Mouse (Mus musculus) cerebellum, postnatal 36 days (tissue): ENCODE measurements around the gene Smc4.

ENCODE experiments used
- DNase-seq, 2 experiments: peaks; one replicate each; pipeline ENCODE4 v3.0.0; 2021 to 2022; ENCODE audit warnings: mixed read lengths in 2 of 2

The Smc4 gene

DNA sequence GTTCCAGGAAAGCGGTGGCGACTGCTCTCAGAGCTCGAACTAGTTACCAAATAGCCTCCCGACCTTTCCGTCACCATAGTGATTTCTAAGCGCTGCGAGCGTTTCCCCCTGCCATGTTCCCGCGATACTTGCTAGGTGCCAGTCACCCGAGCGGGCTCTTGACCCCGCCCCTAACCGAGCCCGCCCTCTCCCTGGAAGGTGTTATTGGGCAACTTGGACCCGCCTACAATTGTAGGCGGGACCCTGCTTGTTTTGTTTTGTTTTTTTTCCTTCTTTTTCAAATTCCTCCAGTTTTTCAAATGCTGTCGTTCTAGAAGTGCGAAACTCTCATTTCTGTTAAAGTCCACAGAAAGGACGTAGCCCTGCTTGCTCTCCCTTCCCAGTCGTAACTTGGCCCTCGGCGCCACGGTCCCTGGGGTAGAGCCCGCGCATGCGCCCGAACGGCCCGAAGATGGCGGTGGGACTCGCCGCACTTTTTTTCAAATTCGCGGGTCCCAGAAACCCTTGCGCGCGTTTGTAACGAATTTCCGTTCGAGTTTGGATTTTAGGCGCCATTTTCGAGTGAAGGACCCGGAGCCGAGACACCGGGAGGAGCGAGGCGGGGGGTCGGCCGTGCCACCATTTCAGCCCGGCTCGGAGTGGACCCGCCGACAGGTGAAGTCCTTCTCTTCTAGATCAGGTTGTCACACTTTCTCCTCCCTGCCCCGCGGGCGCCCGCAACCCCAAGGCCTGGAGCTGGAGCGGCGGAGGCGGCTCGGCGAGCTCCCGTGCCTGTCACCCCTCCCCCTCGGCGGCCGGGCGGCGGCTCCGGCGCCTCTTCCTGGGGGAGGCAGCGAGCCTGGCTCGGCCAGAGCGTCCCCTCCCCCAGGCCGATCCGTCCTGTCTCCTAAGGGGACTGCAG lies at the start of gene Smc4, which contains the start of gene Ift80:
Smc4 (plus strand) TSS at position 302 of the 901 bp plus-strand sequence.
Ift80 (minus strand) TSS at position 134 of the 901 bp plus-strand sequence.
- DNase-seq, result peak; percentile 93 to 96

DNA sequence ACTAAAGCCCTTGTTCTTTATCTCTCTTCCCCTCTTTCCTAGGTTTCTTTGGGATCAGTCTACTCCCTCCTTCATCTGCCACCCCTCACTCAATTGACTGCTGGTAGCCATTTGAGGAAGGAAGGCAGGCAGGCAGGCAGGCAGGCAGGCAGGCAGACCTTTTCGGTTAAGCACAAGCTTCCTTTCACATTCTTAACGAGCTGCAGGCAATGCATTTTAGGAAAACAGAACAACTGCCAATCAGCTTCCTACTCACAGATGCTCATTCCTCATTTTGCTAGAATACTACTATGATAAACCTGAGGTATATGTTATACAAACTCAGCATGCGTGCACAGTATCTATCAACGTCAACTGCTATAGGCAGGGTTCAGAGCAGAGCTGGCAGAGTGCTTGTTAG lies 48.1 kb upstream of the Smc4 start:
- DNase-seq, result no peak

DNA sequence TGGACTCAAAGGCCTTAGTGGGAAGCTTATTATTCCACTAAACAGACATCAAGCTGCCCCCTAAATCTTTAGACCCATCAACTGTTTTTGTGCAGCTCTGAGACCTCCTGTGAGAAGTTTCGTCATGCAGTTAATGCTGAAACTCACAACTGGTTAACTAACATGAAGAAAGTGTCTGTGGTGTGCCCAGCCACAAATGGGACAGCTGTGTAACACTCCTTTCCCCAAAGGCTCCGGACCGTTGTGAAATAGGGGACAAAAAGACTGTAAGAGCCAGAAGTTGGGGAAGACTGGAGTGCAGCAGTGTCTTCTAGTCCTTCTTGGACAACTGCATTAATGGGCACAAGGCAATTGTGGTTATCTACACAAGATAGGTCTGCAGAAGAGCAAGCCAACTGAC lies 47.1 kb upstream of the Smc4 start:
- DNase-seq, result no peak

DNA sequence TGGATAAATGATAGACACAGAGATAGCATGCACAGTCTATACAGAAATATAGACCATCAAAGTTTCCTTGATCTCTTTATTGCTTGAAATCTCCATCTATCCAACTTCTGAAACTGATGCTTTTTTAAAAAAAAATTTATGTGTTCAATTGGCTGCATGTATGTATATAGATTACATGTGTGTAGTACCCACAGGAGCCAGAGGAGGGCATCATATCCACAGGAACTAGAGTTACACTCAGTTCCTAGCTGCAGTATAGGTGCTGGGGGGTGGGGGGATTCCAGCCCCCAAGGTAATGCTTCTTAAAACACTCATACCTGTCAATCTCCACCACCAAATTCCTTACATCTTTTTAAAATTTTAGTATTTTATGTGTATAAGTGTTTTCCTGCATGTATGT lies 39.9 kb upstream of the Smc4 start:
- no peak for DNase-seq

DNA sequence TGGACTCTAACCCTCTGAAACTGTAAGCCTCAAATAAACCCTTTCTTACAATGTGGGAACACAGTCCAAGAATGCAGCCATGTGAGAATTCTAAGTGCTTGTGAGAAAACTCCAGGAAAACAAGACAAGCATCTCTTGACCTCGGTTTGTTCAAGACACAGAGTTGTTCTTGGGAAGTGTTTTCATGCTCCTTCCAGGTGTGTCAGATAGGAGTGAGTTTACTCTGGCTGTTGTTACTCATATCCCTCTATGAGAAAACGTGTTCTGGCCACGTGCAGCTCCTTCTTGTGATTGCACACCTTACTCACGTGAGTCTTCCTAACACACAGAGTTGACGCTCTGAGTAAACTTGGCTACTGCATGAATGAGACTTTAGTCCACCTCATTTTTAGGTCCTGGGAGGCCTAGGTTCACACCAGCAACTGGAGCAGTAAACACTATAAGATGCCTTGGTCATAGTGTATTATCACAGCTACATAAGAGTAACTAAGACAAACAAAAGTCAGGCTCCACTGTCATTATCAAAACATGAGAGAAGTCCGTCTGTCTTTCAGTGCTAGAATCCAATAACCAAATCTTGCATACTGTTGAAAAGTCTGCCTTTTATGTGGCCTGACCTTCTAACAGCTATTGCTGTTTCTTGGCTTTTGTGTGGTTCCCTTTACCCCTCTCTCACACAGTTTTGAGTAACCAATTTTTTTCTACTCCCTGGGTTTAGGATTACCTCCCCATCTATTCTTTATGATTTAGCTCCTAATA lies 37.8 kb upstream of the Smc4 start:
- no peak for DNase-seq

DNA sequence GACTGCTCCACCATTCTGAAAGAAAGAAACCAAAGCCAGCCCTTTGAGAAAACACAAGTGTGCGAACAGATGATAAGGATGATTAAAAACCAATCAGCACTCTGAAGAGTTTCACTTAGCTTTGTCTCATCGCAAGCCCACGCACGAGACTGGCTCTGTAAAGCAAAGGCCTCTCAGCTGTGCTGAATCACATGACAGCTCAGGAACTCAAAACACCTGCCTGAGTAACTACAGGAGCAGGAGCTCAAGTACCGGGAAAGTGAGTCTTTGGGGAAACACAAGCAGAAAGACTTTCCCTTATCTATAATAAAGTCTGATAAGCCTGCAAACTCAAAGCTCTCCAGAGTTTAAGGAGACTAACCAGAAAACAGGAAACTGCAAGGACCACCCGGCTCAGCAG lies 37.1 kb upstream of the Smc4 start:
- DNase-seq, result no peak

DNA sequence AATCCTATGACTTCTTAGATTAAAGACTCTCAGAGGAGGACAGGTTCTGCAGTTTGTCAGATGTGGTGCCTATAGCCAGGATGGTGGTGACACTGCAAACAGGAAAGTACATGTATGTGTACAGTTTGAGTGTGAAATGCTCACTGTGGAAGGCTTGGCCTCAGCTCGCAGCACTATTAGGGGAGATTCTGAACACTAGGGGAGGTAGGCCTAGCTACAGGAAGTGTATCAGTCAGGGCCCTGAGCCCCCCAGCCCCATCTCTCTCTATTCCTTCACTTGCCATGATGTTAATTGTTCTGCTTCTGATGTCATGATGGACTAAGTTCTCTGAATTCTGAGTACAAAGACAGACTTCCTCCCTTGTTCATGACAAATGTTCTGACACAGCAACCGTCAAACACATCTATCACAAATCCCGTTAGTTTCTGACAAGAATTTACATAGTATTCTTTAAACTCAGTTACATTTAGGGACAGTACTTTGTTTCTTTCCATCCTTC lies 35.4 kb upstream of the Smc4 start:
- DNase-seq, result no peak

DNA sequence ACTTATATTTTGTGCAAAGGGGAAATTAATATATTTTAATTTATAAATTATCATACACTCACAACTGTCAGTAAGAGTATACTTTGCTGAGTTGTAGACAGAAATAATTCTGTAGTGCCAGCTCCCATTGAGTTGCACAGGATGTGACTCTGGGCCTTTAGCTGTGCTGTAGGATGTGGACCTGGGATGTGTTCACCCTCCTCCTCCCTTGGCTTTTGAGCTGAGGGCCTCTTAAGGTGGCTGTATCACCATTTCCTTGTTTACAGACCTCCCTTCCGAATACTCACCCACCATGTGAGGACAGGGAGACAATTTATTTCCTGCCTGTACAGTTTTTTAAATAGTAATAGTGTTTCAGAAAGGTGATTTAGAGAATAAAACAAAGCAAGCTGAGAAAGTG lies 31.0 kb upstream of the Smc4 start:
- no peak for DNase-seq

DNA sequence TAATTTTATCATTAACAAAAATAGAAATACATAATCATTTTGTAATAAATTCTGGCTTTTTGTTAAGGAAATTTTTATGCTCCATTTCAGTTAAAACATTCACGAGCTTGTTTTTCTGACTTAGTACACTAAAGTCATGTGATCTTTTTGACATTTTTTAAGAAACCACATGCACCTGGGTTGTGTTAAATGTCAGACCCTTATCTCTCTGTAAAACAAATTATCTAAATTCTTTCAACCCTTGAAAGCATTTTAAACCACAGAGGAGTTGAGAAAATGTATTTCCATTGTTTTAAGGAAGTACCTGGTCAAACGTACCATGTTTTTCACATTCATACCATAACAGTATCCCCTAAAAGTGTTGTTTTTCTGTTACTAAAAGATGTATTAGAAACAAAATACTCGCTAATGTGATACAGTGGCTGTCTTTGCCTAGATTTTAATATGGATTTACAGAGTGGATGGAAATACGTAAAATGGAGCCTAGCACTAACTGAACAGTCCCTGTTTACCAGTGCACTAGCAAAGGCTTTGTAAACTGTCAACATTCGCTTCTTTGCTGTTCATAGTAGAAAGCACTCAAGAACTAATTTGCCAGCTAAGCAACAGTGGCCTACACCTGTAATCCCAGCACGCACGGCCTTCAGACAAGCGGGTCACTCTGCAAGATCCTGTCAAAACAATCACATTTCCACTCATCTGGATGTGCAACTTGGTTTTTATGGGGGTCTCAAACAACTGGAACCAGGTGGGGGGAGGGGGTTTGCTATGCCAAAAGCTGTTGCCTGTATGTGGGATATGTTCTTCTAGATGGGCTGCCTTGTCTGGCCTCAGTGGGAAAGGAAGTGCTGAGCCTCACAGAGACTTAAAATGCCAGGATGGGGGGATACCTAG lies 29.7 kb upstream of the Smc4 start:
- no peak for DNase-seq

DNA sequence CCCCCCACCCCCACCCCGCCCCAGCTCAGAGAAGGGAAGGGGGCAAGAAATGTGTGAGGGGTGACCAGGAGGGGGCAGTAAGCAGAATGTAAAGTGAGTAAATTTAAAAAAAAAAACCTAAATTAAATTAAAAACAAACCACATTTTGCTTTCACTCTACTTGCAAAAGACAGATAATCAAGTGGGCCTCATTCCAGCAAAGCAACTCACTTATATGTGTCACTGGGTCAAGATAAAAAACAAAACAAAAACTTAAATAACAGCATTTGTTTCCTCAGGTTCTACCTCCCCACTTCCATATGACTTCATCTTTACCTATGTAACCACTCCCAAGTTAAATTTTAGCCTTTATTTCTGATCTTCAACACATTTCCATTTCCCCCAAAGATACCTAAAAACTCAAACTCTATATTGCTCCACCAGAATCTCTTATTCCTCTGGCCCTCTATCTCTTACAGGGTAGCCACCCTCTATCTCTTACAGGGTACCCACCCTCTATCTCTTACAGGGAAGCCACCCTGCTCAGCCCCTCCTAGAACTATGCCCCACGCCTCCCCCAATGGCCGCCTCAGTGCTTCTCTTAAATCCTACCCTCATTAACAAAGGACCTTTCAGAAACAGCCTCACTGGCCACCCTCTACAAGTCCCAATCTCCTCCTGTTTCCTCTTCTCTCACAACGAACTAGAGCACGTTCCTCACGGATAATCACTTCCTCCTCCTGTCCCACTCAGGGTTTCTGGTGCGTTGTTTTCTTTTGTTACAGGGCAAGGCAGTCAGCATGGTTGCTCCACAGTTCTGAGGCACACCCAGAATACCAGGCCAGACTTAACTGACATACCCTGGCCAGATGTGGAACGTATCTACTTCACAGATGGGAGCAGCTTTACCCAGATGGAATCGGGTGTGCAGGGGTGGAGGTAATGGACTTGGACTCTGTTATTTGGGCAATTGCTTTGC lies 28.7 kb upstream of the Smc4 start:
- DNase-seq, result no peak

DNA sequence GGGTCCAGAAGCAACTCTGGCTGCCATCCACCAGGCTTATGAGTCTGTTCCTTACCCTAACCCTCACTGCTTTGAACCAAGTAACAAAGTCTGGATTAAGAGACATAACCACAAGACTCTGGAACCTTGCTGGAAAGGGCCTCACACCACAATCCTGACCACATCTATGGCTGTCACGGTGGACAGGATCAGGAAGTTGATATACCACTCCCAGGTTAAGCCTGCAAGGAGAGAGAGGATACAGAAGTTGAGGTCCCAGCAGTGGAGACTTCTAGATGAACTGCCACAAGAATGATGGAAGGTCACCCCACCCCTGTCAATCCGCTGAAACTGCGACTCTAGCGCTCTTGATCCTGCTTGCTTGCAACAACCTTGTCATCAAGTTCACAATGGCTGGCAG lies 26.8 kb upstream of the Smc4 start:
- no peak for DNase-seq

DNA sequence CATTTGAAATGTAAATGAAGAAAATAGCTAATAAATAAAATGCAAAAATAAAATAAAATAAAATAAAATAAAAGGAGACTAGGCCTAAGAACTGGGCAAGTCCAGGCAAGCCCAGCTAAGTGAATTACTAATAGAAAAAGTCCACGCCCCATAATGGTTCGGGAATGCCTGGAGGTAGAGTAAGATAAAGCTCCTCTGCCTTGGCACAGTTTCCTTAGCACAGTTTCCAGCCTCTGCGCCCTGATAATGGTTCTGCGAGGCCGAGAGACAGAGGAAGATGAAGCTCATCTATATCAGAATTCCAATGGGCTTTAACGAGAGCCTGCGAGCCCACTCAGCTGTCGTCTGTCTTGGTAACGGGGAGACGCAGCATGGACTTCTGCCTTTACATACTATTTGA lies 25.4 kb upstream of the Smc4 start:
- no peak for DNase-seq

DNA sequence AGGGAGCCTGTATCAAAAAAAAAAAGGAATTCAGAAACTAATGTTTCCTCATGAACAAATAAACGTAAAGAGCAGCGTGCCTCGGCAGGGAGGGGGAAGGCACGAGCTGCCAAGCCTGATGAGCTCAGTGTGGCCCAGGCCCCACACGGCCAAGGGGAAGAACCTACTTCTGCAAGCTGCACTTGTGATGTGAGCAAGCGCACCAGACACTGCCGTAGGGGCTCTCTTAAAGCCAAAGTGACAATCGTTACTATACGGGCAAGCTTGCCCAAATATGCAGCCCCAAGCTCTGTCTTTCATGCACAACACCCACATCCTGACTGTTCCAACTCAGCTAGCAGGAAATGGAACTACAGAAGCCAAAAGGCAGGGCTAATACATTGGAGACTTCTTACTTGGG lies 23.6 kb upstream of the Smc4 start:
- no peak for DNase-seq

DNA sequence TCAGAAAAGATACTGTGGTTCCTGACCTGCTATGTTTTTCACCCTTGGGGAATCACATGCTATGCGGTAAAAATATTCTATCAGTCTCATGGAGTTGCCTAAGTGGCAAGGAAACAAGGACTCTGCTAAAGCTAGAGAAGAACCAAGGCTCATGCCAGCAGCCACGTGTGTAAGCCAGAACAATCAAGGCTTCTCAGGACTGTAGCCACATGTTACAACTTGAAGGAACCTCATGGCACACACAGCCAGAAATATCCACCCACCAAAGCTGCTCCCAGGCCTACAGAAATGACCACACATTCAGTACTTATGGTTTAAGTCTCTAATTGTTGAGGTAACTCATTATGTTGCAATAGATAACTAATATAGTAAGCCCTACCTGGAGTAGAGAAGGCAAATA lies 18.0 kb upstream of the Smc4 start:
- DNase-seq, result no peak

DNA sequence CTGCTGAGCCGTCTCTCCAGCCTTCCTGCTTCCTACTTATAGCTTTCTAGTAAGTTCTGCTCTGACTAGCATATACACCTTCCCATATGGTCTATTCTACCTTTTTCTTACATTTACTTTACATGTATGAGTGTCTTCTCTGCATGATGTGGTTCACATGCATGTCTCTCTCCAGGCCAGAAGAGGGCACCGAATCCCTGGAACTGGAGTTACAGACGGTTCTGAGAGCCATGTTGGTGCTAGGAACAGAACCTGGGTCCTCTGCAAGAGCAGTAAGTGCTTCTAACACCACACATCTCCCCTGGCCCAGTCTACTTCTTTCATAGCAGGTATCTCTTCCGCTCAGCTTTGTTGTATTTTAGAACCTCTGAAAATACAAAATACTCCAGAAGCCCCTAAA lies 1.8 kb upstream of the Smc4 start:
- no peak for DNase-seq

DNA sequence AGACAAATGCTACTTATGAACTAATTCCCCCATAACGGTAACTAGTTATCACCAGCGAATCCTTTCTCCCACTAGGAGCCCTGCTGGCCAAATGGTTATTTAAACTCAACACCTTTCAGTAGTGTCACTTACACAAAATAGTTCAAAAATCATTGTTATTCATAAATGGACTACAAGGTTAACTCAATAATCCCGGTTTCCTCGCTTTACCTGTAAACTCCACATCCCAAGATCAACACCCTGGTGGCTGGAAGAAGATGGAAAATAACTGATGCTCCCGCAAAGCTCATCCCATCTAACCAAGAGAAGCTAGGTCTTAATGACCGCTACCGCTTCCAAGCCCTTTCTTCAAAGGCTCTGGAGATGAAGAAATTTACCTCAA lies 492 bp upstream of the Smc4 start:
- no peak for DNase-seq

DNA sequence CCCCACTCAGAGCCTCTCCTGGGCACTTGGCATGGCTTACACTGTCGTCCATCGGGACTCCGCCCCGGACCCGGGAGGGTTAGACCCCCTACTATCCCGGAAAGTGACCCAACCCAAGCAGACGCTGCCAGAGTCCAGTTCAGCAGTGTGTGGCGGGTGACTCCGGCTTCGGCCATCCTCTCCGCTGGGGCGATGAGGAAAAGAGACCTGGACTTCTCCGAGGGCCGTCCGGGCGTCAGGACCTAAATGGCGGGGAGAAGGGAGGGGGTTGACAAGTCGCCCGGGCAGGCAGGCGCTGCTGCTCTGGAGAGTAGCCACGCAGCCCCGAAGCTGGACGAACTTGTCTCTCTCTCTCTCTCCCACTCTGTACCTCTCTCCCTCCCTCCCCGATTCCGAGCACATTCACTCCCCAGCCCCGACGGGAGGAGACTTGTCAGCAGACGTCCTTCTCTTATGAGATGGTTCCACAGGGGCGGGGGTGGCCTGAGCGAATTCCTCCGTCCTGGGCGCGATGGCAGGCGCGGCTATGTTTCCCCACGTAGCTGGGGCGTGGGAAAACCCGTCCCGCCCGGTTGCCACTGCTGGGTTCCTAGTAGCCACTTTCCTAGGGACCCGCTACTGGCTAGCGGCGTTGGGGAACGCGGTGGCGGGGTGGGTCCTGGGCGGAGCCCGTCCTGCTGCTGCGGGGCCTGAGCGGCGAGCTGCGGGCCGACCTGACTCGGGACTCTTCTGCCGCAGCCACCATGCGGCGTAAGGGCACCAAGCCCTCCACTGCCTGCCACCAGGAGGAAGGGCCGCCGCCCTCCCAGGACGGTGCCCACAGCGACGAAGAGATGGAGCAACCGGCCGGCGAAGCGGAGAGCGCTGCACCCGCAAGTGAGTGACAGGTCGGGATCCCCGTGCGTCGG lies 1.1 kb downstream of the Smc4 start:
- peak; percentile 27 to 32 for DNase-seq

DNA sequence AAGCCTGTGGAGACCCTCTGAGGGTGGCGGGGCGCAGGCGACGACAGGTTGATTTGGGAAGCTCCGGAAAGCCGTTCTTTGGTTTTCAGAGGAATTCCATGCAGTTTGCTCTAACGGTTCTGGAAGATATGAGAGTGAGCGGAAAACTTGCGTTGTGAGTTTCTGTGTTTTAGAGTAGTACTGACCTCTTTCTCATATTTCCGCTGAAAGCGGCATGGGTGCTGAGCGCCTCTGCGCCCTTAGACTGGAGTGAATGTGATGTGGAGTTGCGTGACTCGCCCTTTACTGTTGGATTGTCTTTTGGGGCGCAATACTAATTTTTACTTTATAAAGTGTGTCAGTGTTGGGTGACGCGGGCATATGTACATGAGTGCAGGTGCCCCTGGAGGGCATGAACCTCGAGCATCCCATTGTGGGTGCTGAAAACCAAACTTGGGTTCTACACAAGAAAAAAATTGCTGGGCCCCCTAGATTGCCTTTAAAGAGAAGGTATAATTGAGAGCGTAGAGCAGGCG lies 1.8 kb downstream of the Smc4 start:
- DNase-seq, result no peak

DNA sequence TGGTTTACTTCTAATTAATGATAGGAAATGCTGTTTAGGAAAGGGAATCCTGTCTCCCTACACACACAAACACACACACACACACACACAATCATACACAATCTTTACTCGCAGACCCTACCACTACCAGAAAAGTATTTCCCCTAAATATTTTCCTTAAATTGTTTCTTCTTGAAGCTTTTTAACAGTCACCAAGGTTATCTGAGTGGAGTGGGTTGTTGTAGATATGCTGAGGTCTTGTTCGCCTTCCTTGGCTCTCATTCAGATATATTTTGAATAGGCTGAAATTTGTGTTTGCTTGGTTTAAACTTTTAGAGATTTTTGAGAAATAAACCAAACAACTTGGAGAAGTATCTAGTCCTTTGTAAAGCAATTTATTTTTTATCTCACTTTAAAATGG lies 4.3 kb downstream of the Smc4 start:
- DNase-seq, result no peak

DNA sequence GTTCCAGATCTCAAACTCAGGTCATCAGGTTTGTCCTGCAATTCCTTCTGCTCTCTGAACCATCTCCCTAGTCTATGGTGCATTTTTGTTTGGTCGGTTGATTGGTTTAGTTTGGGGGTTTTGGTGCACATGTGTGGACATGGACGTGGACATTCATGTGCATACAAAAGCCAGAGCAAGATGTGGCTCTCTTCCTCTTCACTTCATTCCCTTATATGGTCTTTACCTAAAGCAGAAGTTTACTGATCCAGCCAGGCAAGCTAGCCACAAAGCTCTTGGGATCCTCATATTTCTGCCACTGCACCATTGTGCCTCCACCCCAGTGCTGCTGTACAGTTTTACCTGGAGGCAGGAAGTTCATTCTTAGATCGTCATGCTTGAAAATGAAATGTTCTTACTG lies 12.6 kb downstream of the Smc4 start:
- DNase-seq, result no peak
